Mouse (Mus musculus): ENCODE measurements around the gene Abcg1. TPM values are rescaled to one million over a fixed set of nuclear protein-coding genes. Genes with fewer than 3 reads are reported as not detected.

Abcg1 gene
- polyA plus RNA-seq (2015; fragmentation: Nextera tagmentation; extraction: Ambion mirVana): 18.5 and 19.9 TPM in 2 replicates

DNA sequence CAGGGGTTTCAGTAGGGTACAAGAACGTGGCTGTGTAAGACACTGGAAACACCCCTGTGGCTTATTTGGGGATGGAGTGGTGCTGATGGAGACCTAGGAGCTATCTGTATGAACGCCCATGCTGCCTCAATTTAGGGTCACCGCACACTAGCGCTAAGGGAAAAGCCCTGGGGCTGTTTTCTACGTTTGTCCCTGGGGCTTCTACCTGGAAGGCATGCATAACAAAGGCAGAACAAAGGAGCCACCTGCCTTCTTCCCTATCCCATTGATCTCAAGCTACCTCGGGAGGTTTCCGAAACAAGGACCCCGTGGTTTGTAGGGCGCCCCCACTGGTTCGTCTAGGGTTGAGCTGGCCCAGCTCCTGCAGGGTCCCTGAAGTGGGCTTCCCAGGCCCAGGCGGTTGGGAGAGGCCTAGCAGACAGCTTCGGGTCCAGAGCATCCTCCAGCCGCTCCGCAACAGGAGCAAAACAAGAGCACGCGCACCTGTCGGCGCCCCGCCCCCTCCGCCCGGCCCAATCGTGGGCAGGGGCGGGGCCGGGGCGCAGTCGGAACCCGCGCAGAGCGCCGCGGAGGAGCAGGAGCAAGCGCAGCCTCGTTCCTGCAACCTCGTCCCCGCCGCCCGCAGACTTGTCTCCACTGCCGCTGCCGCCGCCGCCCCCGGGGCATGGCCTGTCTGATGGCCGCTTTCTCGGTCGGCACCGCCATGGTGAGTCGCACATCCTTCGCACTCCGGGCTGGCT is at the start of gene Abcg1:
Gene Abcg1, plus strand, starts transcription at position 525 of the 740 bp plus-strand sequence.
- Histone ChIP-seq H3K36me3 (no peaks in the 10 kb centered on the region), H3K9ac (replicated peaks) (peak within 1 kb of the TSS; percentile 76), H3K4me2 (peak within 1 kb of the TSS; percentile 91), H3K27me3 (replicated peaks) (no peaks in the 10 kb centered on the region), H3K4me3 (replicated peaks) (peak within 1 kb of the TSS; percentile 78), H3K4me1 (peaks cover 42% of the 10 kb centered on the region), H3K9me3 (replicated peaks) (0 out of 2 replicates have a peak, but pooled peaks cover 11% of the 10 kb centered on the region), H3K27ac (replicated peaks) (peak within 1 kb of the TSS; percentile 86)
- WGBS: 1% methylated on average over 49 of the region's 49 CpGs
- peak; percentile 88 for ATAC-seq (ENCODE audit: low FRiP score)

DNA sequence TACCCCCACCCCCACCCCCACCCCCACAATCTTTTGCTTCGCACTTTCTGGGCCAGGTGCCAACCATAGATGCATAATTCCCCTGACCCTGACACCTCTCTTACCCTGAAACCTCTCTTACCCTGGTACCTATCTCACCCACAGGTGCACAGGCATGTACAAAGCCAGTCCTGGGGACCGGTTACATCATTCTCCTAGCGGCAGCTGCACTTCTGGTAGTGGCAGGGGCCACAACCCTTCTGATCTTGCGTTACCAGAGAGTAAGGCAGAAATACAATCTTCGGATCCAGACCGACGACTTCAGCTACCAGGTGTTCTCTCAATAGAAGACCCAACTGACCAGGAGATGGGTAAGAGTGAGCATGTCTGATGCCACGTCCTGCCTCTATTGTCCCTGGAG is 49.1 kb upstream of the Abcg1 start:
- Histone ChIP-seq H3K4me1 (0 out of 2 replicates have a peak, but pooled peaks cover 2% of the 10 kb centered on the region), H3K36me3 (no peaks in the 10 kb centered on the region), H3K27me3 (replicated peaks) (no peaks in the 10 kb centered on the region), H3K4me3 (replicated peaks) (no peak overlapping the region), H3K4me2 (no peak overlapping the region), H3K27ac (replicated peaks) (no peak overlapping the region), H3K9me3 (replicated peaks) (no peaks in the 10 kb centered on the region), H3K9ac (replicated peaks) (no peak overlapping the region)
- ATAC-seq (ENCODE audit: low FRiP score): no peak
- WGBS: 89% methylated on average over 7 of the region's 8 CpGs

DNA sequence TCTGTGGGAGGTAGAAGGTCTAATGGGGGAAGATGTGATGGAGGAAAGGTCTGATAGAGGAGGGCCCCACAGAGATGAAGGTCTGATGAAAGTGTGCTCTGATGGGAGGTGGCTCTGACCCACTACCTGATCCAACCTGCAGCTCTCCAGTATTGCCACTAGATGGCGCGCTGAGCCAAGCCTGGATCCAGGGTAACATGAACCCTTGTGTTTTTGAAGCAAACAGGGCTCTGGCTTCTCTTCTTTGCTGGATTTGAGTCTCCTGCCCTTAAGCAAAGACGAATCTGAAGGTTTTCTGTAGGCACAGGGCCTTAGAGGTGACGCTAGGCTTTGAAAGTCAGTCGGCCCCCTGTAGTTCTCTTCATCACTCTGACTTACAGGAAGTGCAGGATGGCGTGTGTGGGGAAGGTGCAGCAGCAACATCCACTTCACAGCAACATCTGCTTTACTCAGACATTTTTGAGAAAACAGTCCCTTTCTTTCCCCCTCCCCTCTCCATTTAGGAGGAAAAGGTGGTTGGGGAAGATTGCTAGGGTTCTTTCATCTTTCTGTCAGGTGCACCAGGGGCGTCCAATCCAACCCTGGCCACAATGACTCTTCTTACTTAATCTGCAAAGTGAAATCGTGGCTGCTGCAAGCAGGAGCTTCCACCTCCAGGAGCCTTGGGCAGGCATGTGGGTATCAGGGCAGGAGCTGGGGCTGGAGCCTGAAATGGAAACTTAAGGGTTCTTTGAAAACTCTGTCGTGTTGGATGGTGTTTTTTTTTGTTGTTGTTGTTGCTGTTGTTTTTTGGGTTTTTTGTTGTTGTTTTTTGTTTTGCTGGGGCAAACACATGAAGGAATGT is 45.7 kb upstream of the Abcg1 start:
- ATAC-seq (ENCODE audit: low FRiP score): no peak
- Histone ChIP-seq H3K9me3 (replicated peaks) (no peaks in the 10 kb centered on the region), H3K4me1 (0 out of 2 replicates have a peak, but pooled peaks cover 2% of the 10 kb centered on the region), H3K36me3 (no peaks in the 10 kb centered on the region), H3K9ac (replicated peaks) (no peak overlapping the region), H3K27ac (replicated peaks) (no peak overlapping the region), H3K27me3 (replicated peaks) (no peaks in the 10 kb centered on the region), H3K4me3 (replicated peaks) (no peak overlapping the region), H3K4me2 (no peak overlapping the region)
- 42% methylated on average over 9 of the region's 9 CpGs for WGBS

DNA sequence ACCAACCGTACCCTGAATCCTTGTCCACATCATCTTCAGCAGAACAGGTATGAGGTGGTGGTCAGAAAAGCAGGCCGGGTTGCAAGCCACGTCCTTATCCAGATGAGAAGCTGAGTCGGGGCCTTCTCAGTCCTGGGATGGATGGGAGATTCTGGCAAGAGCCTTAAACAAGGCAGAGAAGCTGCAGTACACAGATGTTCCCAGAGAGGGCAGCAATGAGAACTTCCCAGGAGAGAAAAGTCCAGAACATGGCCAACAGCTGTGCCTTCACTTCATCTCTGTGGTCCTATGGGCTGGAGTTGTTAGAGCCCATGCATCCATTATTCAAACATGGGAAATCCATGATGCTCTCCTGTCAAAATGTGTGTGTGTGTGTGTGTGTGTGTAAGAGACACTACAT is 39.2 kb upstream of the Abcg1 start:
- Histone ChIP-seq H3K4me1 (no peaks in the 10 kb centered on the region), H3K4me3 (replicated peaks) (no peak overlapping the region), H3K27me3 (replicated peaks) (no peaks in the 10 kb centered on the region), H3K9me3 (replicated peaks) (no peaks in the 10 kb centered on the region), H3K36me3 (no peaks in the 10 kb centered on the region), H3K27ac (replicated peaks) (no peak overlapping the region), H3K4me2 (no peak overlapping the region), H3K9ac (replicated peaks) (no peak overlapping the region)
- WGBS: 70% methylated on average over 4 of the region's 4 CpGs
- no peak for ATAC-seq (ENCODE audit: low FRiP score)

DNA sequence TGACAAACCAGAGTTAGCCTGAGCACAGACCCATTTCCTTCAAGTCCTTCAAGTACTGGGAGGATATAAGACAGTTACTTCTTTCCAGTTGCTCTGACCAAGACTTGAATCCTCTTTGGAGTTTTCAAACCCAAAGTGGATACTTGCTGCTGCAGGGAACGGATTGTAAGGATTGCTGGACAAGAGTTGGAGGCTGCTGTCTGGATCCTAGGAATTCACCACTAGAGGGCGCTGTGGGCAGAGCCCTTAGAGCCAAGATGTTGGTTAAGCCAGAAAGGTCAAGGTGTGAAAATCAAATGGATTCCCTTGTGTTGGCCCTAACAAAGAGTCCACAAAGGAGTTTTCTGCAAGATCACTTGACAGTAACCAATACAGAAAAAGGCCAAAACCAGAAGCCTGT is 38.0 kb upstream of the Abcg1 start:
- H3K9ac ChIP-seq (replicated peaks): no peak overlapping the region
- no peak overlapping the region for H3K4me3 ChIP-seq (replicated peaks)
- no peak overlapping the region for H3K27ac ChIP-seq (replicated peaks)
- no peak for ATAC-seq (ENCODE audit: low FRiP score)
- H3K9me3 ChIP-seq (replicated peaks): no peaks in the 10 kb centered on the region
- no peaks in the 10 kb centered on the region for H3K27me3 ChIP-seq (replicated peaks)
- H3K4me2 ChIP-seq: no peak overlapping the region
- H3K36me3 ChIP-seq: no peaks in the 10 kb centered on the region
- 10% methylated on average over 2 of the region's 2 CpGs for WGBS
- no peaks in the 10 kb centered on the region for H3K4me1 ChIP-seq

DNA sequence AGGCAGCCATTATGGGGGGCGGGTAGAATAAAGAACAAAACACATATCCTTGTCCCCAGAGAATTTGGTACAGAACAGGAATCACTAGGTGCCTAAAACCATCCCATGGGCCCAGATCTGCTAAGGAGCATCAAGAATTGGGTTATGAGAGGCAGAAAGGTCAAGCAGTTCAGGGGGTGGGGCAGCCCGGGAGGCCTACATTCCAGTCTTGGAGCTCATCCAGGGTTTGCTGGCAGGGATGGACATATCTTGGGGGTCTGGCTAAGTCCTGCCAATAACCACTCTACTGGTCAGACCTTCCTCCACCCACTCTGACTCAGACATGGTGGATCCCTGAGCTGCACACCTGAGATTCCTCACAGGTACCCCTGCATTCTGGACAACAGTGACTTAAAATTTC is 37.4 kb upstream of the Abcg1 start:
- H3K9me3 ChIP-seq (replicated peaks): no peaks in the 10 kb centered on the region
- no peak overlapping the region for H3K4me2 ChIP-seq
- no peak overlapping the region for H3K27ac ChIP-seq (replicated peaks)
- 83% methylated on average over 2 of the region's 2 CpGs for WGBS
- no peaks in the 10 kb centered on the region for H3K27me3 ChIP-seq (replicated peaks)
- H3K4me3 ChIP-seq (replicated peaks): no peak overlapping the region
- ATAC-seq (ENCODE audit: low FRiP score): no peak
- no peaks in the 10 kb centered on the region for H3K4me1 ChIP-seq
- H3K9ac ChIP-seq (replicated peaks): no peak overlapping the region
- no peaks in the 10 kb centered on the region for H3K36me3 ChIP-seq

DNA sequence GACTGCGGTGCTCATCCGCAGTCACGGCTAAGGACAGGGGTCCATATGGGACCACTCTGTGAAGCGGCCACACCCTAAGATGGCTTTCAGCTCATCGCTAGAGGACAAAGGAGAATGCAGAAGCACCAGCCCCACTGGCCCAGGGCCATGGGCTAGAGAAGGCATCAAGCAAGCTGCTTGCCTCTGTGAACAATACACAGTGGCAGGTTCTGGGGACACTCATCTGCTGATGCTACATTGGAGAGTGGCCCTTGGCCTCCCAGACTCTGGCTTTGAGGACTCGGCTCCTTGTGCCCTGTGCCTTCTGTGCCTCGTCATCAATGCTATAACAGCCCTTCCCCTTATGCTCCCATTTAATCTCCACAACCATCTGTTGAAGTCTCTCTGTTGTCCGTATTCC is 36.2 kb upstream of the Abcg1 start:
- WGBS: 88% methylated on average over 8 of the region's 8 CpGs

DNA sequence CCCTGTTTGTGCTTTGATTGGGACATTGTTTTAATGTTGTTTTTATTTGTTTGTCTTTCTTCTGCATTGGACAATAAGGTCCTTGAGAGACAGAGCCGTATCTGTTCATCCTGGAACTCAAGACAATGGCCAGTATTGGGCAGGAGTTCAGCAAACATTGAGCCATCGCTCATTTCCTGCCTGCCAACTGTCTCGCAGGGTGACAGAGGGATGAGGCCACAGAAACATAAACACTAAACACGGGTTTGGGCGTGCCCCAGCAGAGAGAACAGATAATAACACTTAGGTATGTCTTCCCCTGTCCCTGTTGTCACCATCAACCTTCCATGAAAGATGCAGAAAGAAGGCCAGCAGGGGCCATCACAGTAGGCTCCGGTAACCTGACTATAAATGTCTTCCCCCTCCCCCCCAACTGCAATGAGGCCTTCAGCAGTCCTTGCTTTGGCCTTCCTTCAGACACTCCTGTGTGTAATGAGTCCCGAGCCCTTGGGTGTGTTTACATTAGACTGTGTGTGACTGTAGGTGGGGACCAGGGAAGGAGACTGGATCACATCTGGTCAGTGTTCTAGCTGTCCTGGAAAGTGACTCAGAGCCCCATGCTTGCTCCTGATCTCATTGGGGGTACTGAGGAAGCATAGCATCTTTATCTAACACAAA is 33.2 kb upstream of the Abcg1 start:
- ATAC-seq (ENCODE audit: low FRiP score): no peak
- H3K27ac ChIP-seq (replicated peaks): no peak overlapping the region
- H3K27me3 ChIP-seq (replicated peaks): no peaks in the 10 kb centered on the region
- WGBS: 71% methylated on average over 7 of the region's 7 CpGs
- no peak overlapping the region for H3K4me2 ChIP-seq
- H3K9ac ChIP-seq (replicated peaks): no peak overlapping the region
- no peaks in the 10 kb centered on the region for H3K9me3 ChIP-seq (replicated peaks)
- H3K4me3 ChIP-seq (replicated peaks): no peak overlapping the region
- no peaks in the 10 kb centered on the region for H3K36me3 ChIP-seq
- no peaks in the 10 kb centered on the region for H3K4me1 ChIP-seq

More for the DNA sequence above, 36.2 kb upstream of the Abcg1 start:
- Histone ChIP-seq H3K4me2 (no peak overlapping the region), H3K4me3 (replicated peaks) (no peak overlapping the region), H3K9me3 (replicated peaks) (no peaks in the 10 kb centered on the region), H3K36me3 (no peaks in the 10 kb centered on the region), H3K27ac (replicated peaks) (no peak overlapping the region), H3K4me1 (no peaks in the 10 kb centered on the region), H3K9ac (replicated peaks) (no peak overlapping the region), H3K27me3 (replicated peaks) (no peaks in the 10 kb centered on the region)
- no peak for ATAC-seq (ENCODE audit: low FRiP score)

DNA sequence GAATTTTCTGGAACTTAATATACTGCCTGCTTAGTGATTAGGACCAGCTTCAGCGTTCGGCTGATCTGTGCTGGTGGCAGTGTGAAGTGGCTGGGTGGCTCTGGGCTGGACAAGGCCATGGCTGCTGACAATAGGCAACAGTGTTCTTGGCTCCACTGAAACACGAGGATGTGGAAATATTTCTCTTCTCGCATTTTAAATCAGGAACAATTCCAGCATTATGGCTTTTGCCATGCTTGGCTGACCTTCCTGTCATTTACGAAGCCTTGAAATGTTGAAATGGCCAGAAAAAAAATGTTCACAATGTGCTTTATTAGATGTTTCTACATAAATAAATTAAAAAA is 32.7 kb upstream of the Abcg1 start:
- H3K36me3 ChIP-seq: no peaks in the 10 kb centered on the region
- H3K27me3 ChIP-seq (replicated peaks): no peaks in the 10 kb centered on the region
- WGBS: 71% methylated on average over 5 of the region's 5 CpGs
- H3K9me3 ChIP-seq (replicated peaks): no peaks in the 10 kb centered on the region
- ATAC-seq (ENCODE audit: low FRiP score): no peak
- no peaks in the 10 kb centered on the region for H3K4me1 ChIP-seq
- H3K27ac ChIP-seq (replicated peaks): no peak overlapping the region
- no peak overlapping the region for H3K4me2 ChIP-seq
- H3K4me3 ChIP-seq (replicated peaks): no peak overlapping the region
- no peak overlapping the region for H3K9ac ChIP-seq (replicated peaks)

DNA sequence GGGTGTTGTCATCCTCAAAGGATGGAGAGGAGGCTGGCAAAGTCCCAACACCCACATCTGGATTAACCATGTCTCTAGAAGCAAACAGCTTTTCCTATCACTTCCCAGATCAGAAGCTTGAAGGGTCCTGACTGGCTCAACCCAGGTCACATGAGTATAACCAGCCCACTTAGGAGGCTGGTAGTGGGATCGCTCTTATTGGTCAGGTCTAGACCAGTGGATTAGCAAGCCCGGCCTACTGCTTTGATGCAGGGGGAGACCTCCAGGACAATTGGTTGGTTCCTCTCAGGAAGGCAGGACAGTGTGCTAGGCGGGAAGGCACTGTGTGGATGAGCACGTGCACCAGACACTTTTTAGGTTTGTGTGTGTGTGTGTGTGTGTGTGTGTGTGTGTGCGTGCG is 30.5 kb upstream of the Abcg1 start:
- no peaks in the 10 kb centered on the region for H3K4me1 ChIP-seq
- H3K4me2 ChIP-seq: no peak overlapping the region
- H3K9me3 ChIP-seq (replicated peaks): no peaks in the 10 kb centered on the region
- 87% methylated on average over 6 of the region's 6 CpGs for WGBS
- H3K27ac ChIP-seq (replicated peaks): no peak overlapping the region
- ATAC-seq (ENCODE audit: low FRiP score): no peak
- no peak overlapping the region for H3K9ac ChIP-seq (replicated peaks)
- H3K4me3 ChIP-seq (replicated peaks): no peak overlapping the region
- H3K36me3 ChIP-seq: no peaks in the 10 kb centered on the region
- no peaks in the 10 kb centered on the region for H3K27me3 ChIP-seq (replicated peaks)

DNA sequence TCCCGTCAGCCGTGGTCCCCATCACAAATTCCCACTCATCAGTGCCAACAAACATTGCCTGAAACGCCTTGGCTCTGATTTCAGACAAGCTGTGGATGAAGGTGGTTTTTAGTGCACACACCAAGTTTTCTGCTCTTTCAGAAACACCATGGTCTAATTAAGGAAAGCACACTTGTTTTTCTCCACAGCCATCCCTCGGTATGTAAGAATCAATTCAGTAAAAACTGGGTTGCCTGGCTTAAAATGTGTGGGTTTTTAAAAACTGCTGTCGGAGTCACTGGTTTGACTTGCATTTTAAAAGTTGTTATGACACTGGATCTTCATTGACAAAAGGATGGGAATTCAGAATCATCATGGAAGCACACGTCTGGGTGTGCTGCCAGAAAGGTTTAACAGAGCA is 29.8 kb upstream of the Abcg1 start:
- ATAC-seq (ENCODE audit: low FRiP score): no peak
- H3K9me3 ChIP-seq (replicated peaks): no peaks in the 10 kb centered on the region
- H3K36me3 ChIP-seq: no peaks in the 10 kb centered on the region
- no peak overlapping the region for H3K4me3 ChIP-seq (replicated peaks)
- no peak overlapping the region for H3K27ac ChIP-seq (replicated peaks)
- H3K4me2 ChIP-seq: no peak overlapping the region
- 92% methylated on average over 6 of the region's 6 CpGs for WGBS
- H3K9ac ChIP-seq (replicated peaks): no peak overlapping the region
- H3K4me1 ChIP-seq: no peaks in the 10 kb centered on the region
- no peaks in the 10 kb centered on the region for H3K27me3 ChIP-seq (replicated peaks)

Data from neural tube, embryonic 15.5 days (tissue).